Mouse (Mus musculus): Measurements from ENCODE around the gene Klhl7.

Klhl7 gene

GRCm38 (mm10) chr5:24172092-24172491, 71.7 kb downstream of the Klhl7 start:
- DNase-seq (ENCODE audit: low spot score in 2 of 2) = no peak

GRCm38 (mm10) chr5:24181514-24182295, 81.3 kb downstream of the Klhl7 start:
- no peak for DNase-seq (ENCODE audit: low spot score in 2 of 2)

GRCm38 (mm10) chr5:24182296-24182734, 81.9 kb downstream of the Klhl7 start:
- DNase-seq (ENCODE audit: low spot score in 2 of 2) = no peak

GRCm38 (mm10) chr5:24183096-24183495, 82.7 kb downstream of the Klhl7 start:
- no peak for DNase-seq (ENCODE audit: low spot score in 2 of 2)

- no peak for DNase-seq (ENCODE audit: low spot score in 2 of 2)
These were observed 83.6 kb downstream of the Klhl7 start for GRCm38 (mm10) chr5:24184011-24184410.

- DNase-seq (ENCODE audit: low spot score in 2 of 2) = no peak
These were observed 88.1 kb downstream of the Klhl7 start for GRCm38 (mm10) chr5:24188476-24188875.

GRCm38 (mm10) chr5:24191821-24192220, 91.4 kb downstream of the Klhl7 start:
- DNase-seq (ENCODE audit: low spot score in 2 of 2) = no peak

- no peak for DNase-seq (ENCODE audit: low spot score in 2 of 2)
These were observed 100.6 kb downstream of the Klhl7 start for GRCm38 (mm10) chr5:24201006-24201405.

- DNase-seq (ENCODE audit: low spot score in 2 of 2) = peak in 1 of 2 experiments; percentile 9
These were observed 102.1 kb downstream of the Klhl7 start for GRCm38 (mm10) chr5:24202492-24202891.

GRCm38 (mm10) chr5:24203266-24203665, 102.9 kb downstream of the Klhl7 start:
- DNase-seq (ENCODE audit: low spot score in 2 of 2) = no peak

GRCm38 (mm10) chr5:24207965-24208364, 107.6 kb downstream of the Klhl7 start:
- no peak for DNase-seq (ENCODE audit: low spot score in 2 of 2)

- DNase-seq (ENCODE audit: low spot score in 2 of 2) = no peak
These were observed 108.1 kb downstream of the Klhl7 start for GRCm38 (mm10) chr5:24208505-24208904.
